Mouse (Mus musculus) MEL (cell line): Measurements from ENCODE around the gene Gpt2.

Experiments used
- CTCF ChIP-seq, 3 experiments: IDR thresholded peaks in 2 of 3; conservative IDR thresholded peaks in 1 of 3; 2 replicates each; pipeline ENCODE4 v1.5.1; 2011 to 2012; ENCODE audit warnings: low read length in 3 of 3, low read depth in 2 of 3, mild to moderate bottlenecking in 2 of 3, improper control_type of control experiment in 1 of 3, inconsistent platforms in 1 of 3, mixed read lengths in 1 of 3, moderate library complexity in 1 of 3; ENCODE audit not compliant: control insufficient read depth in 1 of 3, insufficient read depth in 1 of 3, poor library complexity in 1 of 3, severe bottlenecking in 1 of 3
- EP300 ChIP-seq, 2 experiments: IDR thresholded peaks; 2 replicates each; pipeline ENCODE4 v1.6.1; 2011; ENCODE audit warnings: improper control_type of control experiment in 2 of 2, low read length in 2 of 2, low read depth in 1 of 2, mild to moderate bottlenecking in 1 of 2
- GABPA ChIP-seq: IDR thresholded peaks from 2 replicates; pipeline ENCODE4 v1.6.1; 2012; ENCODE audit warnings: low read depth, mild to moderate bottlenecking, inconsistent platforms, low read length, improper control_type of control experiment, moderate library complexity
- HCFC1 ChIP-seq: IDR thresholded peaks from 2 replicates; pipeline ENCODE4 v1.6.1; 2012; ENCODE audit warnings: low read depth, mild to moderate bottlenecking, inconsistent platforms, low read length, improper control_type of control experiment, moderate library complexity
- KAT2A ChIP-seq: conservative IDR thresholded peaks from 2 replicates; pipeline ENCODE4 v1.6.1; 2012; ENCODE audit warnings: low read depth, low read length, improper control_type of control experiment, inconsistent platforms
- MAX ChIP-seq: IDR thresholded peaks from 2 replicates; pipeline ENCODE4 v1.6.1; 2011; ENCODE audit warnings: low read length, improper control_type of control experiment
- MEF2A ChIP-seq: IDR thresholded peaks from 2 replicates; pipeline ENCODE4 v1.6.1; 2014; ENCODE audit warnings: low read depth, mild to moderate bottlenecking, inconsistent platforms, low read length, improper control_type of control experiment; ENCODE audit not compliant: poor library complexity, insufficient replicate concordance, severe bottlenecking; ENCODE audit errors: extremely low read depth
- MYC ChIP-seq: IDR thresholded peaks from 2 replicates; pipeline ENCODE4 v1.6.1; 2011; ENCODE audit warnings: low read depth, mild to moderate bottlenecking, low read length, improper control_type of control experiment, moderate library complexity
- POLR2A ChIP-seq, 2 experiments: IDR thresholded peaks; 2 replicates each; pipeline ENCODE4 v1.6.1; 2011 to 2012; ENCODE audit warnings: low read length in 2 of 2, mild to moderate bottlenecking in 2 of 2, control low read depth in 1 of 2, improper control_type of control experiment in 1 of 2, low read depth in 1 of 2, moderate library complexity in 1 of 2; ENCODE audit not compliant: control insufficient read depth in 1 of 2, insufficient read depth in 1 of 2, poor library complexity in 1 of 2
- POLR2AphosphoS5 ChIP-seq: IDR thresholded peaks from 2 replicates; pipeline ENCODE4 v1.6.1; 2012; ENCODE audit warnings: low read depth, borderline replicate concordance, mild to moderate bottlenecking, inconsistent platforms, low read length, moderate library complexity, mixed read lengths
- RCOR1 ChIP-seq: IDR thresholded peaks from 2 replicates; pipeline ENCODE4 v1.6.1; 2012; ENCODE audit warnings: low read depth, mild to moderate bottlenecking, inconsistent platforms, low read length, improper control_type of control experiment
- TAL1 ChIP-seq: IDR thresholded peaks from 2 replicates; pipeline ENCODE4 v1.6.1; 2012; ENCODE audit warnings: mild to moderate bottlenecking, inconsistent platforms, low read length, moderate library complexity, mixed read lengths
- TCF12 ChIP-seq: IDR thresholded peaks from 2 replicates; pipeline ENCODE4 v1.6.1; 2014; ENCODE audit warnings: low read depth, mild to moderate bottlenecking, inconsistent platforms, low read length, improper control_type of control experiment, moderate library complexity
- ZC3H11A ChIP-seq: IDR thresholded peaks from 2 replicates; pipeline ENCODE4 v1.6.1; 2012; ENCODE audit warnings: low read depth, mild to moderate bottlenecking, inconsistent platforms, low read length, improper control_type of control experiment

DNA sequence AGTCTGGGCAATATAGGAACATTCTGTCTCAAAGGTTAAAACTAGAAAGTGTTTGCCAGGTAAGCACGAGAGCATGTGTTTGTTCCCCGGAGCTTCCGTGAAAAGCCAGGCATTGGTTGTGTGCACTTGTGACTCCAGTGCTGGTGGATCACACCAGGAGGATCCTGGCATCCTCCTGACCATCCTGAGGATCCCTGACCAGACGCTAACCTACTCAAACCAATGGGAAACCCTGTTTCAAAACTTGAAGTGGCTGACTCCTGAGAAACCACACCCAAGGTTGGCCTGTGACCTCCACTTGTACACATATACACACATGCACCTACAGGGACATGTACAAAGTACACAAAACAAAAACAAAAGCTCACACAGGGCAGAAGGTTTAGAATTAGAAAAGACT, 4.4 kb downstream of the Gpt2 start:
- no peak for TF ChIP-seq GABPA
- TF ChIP-seq CTCF (IDR thresholded peaks at IDR 0.05 in 2 of 3, conservative IDR thresholded peaks at IDR 0.05 in 1 of 3; ENCODE audit: control insufficient read depth in 1 of 3, insufficient read depth in 1 of 3, low read depth in 2 of 3, low read length in 3 of 3, poor library complexity in 1 of 3, severe bottlenecking in 1 of 3): no peak
- TF ChIP-seq TCF12: no peak
- TF ChIP-seq MYC: no peak
- TF ChIP-seq POLR2A (IDR thresholded peaks at IDR 0.05; ENCODE audit: control insufficient read depth in 1 of 2, insufficient read depth in 1 of 2, low read depth in 1 of 2, low read length in 2 of 2, poor library complexity in 1 of 2): no peak
- TF ChIP-seq MEF2A: no peak
- TF ChIP-seq ZC3H11A: no peak
- TF ChIP-seq MAX: no peak
- no peak for TF ChIP-seq EP300 (IDR thresholded peaks at IDR 0.05; ENCODE audit: low read depth in 1 of 2, low read length in 2 of 2)
- TF ChIP-seq HCFC1: no peak
- no peak for TF ChIP-seq RCOR1
- TF ChIP-seq POLR2AphosphoS5: no peak
- TF ChIP-seq KAT2A: no peak
- no peak for TF ChIP-seq TAL1
